Mouse (Mus musculus) cortical plate, adult 2 months (tissue): Measurements from ENCODE around the gene Arhgef3. TPM values are rescaled to one million over a fixed set of nuclear protein-coding genes. Genes with fewer than 3 reads are reported as not detected.

Source experiments
- H3K27ac ChIP-seq: fragments of 200-500 bp; 2 replicates; pipeline ENCODE4 v1.5.1; 2012; ENCODE audit warnings: low read length, control low read depth, inconsistent platforms; ENCODE audit not compliant: insufficient read depth
- H3K4me1 ChIP-seq: fragments of 200-500 bp; 2 replicates; pipeline ENCODE4 v1.6.1; 2011; ENCODE audit warnings: low read length; ENCODE audit not compliant: control insufficient read depth, insufficient read depth
- H3K4me3 ChIP-seq: fragments of 200-500 bp; 2 replicates; pipeline ENCODE4 v1.5.1; 2011; ENCODE audit warnings: mild to moderate bottlenecking, low read length, control low read depth; ENCODE audit not compliant: insufficient read depth
- CTCF ChIP-seq: fragments of 200-500 bp; IDR thresholded peaks from 2 replicates; pipeline ENCODE4 v1.5.1; 2011; ENCODE audit warnings: mild to moderate bottlenecking, control low read depth, low read length; ENCODE audit not compliant: insufficient read depth; ENCODE audit errors: extremely low read depth
- POLR2A ChIP-seq: fragments of 200-500 bp; IDR thresholded peaks from 2 replicates; pipeline ENCODE4 v1.6.1; 2011; ENCODE audit warnings: mild to moderate bottlenecking, low read length, control low read depth; ENCODE audit not compliant: insufficient read depth; ENCODE audit errors: extremely low read depth
- polyA plus RNA-seq: library from polyadenylated mRNA; depleted of rRNA; stranded (reverse); fragments of >200 nt; gene quantifications from 2 replicates; pipeline ENCODE4 v1.2.3, GENCODE M21; 2012

The Arhgef3 gene
- polyA plus RNA-seq, 1 experiment, result 42.9 TPM

GRCm38 (mm10) chr14:27233056-27233455, 118.4 kb downstream of the Arhgef3 start:
- Histone ChIP-seq H3K27ac (no peak overlapping the region), H3K4me1 (peaks cover 9% of the 10 kb centered on the region; the same call in 1 of the 2 replicates), H3K4me3 (no peak overlapping the region)
- no peak for TF ChIP-seq CTCF
- no peak for TF ChIP-seq POLR2A

- H3K4me3 ChIP-seq, result no peak overlapping the region
- H3K4me1 ChIP-seq, result peaks cover 4% of the 10 kb centered on the region; the same call in 1 of the 2 replicates
- no peak overlapping the region for H3K27ac ChIP-seq
- TF ChIP-seq POLR2A, result no peak
- TF ChIP-seq CTCF, result no peak
Observed at GRCm38 (mm10) chr14:27233656-27234055, 119.0 kb downstream of the Arhgef3 start.

GRCm38 (mm10) chr14:27234270-27234840, 119.7 kb downstream of the Arhgef3 start:
- no peak overlapping the region for H3K27ac ChIP-seq
- no peak overlapping the region for H3K4me3 ChIP-seq
- H3K4me1 ChIP-seq, result no peaks in the 10 kb centered on the region
- TF ChIP-seq POLR2A, result no peak
- no peak for TF ChIP-seq CTCF

DNA sequence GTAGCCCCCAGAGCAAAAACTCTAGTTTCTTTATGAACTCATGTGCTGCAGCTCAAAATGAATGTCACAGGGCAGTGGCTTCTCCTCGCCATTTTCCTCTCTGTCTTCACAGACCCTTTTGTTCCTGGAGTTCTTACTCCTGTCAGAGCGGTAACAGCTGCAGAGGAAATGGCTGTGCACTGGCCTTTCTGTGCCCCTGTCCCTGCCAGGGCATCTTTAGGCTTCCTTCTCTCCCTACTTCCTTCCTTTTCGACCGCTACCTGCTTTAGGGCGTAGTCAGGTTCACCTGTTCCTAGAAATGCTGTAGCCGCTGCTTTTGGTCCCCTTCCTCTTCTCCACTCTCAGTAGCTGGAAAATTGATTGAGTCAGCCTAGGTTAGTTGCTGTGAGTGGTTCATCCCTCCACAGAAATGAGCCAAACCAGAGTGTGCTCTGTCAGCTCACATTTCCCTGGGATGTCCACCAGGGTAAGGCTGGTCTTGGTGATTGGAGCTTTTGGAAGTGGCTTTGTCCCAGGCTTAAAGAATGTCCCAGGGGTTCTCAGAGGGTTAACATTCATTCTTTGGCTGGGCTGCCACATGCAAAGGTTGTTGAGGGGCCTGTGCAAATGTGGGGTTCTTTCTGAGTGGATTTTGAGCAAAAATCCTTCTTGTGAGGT, 121.3 kb downstream of the Arhgef3 start:
- no peak overlapping the region for H3K27ac ChIP-seq
- H3K4me1 ChIP-seq, result no peaks in the 10 kb centered on the region
- H3K4me3 ChIP-seq, result no peak overlapping the region
- no peak for TF ChIP-seq POLR2A
- no peak for TF ChIP-seq CTCF

GRCm38 (mm10) chr14:27237522-27238187, 123.0 kb downstream of the Arhgef3 start:
- no peak for TF ChIP-seq CTCF
- TF ChIP-seq POLR2A, result no peak
- Histone ChIP-seq H3K4me3 (no peak overlapping the region), H3K27ac (no peak overlapping the region), H3K4me1 (no peaks in the 10 kb centered on the region)

GRCm38 (mm10) chr14:27238600-27239118, 124.0 kb downstream of the Arhgef3 start:
- Histone ChIP-seq H3K4me3 (no peak overlapping the region), H3K27ac (no peak overlapping the region), H3K4me1 (no peaks in the 10 kb centered on the region)
- no peak for TF ChIP-seq POLR2A
- no peak for TF ChIP-seq CTCF

GRCm38 (mm10) chr14:27239551-27240091, 124.9 kb downstream of the Arhgef3 start:
- no peak overlapping the region for H3K4me3 ChIP-seq
- TF ChIP-seq CTCF, result no peak
- no peak for TF ChIP-seq POLR2A
- no peaks in the 10 kb centered on the region for H3K4me1 ChIP-seq
- no peak overlapping the region for H3K27ac ChIP-seq

- H3K27ac ChIP-seq, result no peak overlapping the region
- no peak overlapping the region for H3K4me3 ChIP-seq
- no peaks in the 10 kb centered on the region for H3K4me1 ChIP-seq
- TF ChIP-seq POLR2A, result no peak
- no peak for TF ChIP-seq CTCF
Observed at GRCm38 (mm10) chr14:27242253-27242652, 127.6 kb downstream of the Arhgef3 start.

DNA sequence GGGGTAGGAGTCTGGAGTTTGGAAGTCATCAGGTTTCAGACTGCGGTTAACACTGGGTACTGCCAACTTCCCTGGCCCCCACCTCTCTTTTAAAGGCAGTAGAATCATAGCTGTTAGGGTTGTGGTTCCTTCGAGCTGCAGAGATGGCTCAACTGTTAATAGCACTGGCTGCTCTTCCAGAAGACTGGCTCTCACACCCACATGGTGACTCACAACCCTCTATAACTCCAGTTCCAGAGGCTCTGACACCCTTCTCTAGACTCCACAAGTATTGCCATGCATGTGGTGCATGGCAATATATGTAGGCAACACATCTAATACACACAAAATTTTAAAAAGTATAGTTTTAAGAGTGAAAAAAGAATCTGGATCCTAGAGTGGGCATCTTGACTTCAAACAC, 128.1 kb downstream of the Arhgef3 start:
- Histone ChIP-seq H3K27ac (no peak overlapping the region), H3K4me3 (no peak overlapping the region), H3K4me1 (no peaks in the 10 kb centered on the region)
- TF ChIP-seq CTCF, result no peak
- TF ChIP-seq POLR2A, result no peak

DNA sequence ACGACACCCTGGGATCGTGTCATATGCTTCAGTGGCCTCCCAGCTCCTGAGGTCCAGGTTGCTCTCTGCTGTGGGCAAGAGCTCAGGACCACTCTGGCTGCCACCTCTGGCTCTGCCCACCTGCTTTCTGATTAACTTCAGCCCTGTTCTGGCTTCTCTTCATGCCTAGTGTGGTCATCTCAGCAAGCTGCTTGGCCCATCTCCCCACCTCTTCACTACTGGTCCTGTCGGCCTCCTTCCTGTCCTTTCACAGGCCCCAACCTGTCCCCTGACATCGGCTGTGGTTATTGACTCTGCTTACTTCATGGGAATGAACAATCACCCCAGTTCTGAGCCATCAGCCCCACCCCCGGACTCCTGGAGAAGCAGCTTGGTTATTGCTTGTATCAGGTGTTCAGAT, 128.9 kb downstream of the Arhgef3 start:
- no peaks in the 10 kb centered on the region for H3K4me1 ChIP-seq
- no peak for TF ChIP-seq POLR2A
- TF ChIP-seq CTCF, result no peak
- H3K27ac ChIP-seq, result no peak overlapping the region
- H3K4me3 ChIP-seq, result no peak overlapping the region
